Mouse (Mus musculus) bone marrow macrophage, adult 2 months (primary cell): ENCODE data around the gene Nf1.

Experiments
- CTCF ChIP-seq: IDR thresholded peaks from 2 replicates; pipeline ENCODE4 v1.5.1; 2012; ENCODE audit warnings: low read depth, mild to moderate bottlenecking, low read length, moderate library complexity
- POLR2A ChIP-seq: IDR thresholded peaks from 2 replicates; pipeline ENCODE4 v1.6.1; 2012; ENCODE audit warnings: mild to moderate bottlenecking, low read depth, low read length, borderline replicate concordance

- no peak for TF ChIP-seq POLR2A
- no peak for TF ChIP-seq CTCF
Observed at GRCm38 (mm10) chr11:79502917-79503316, 163.4 kb downstream of the Nf1 start.
